Mouse (Mus musculus): ENCODE measurements around the gene Cntrob. TPM values are rescaled to one million over a fixed set of nuclear protein-coding genes. Genes with fewer than 3 reads are reported as not detected.

Gene Cntrob
- polyA plus RNA-seq, 1 experiment from 2014 or later: 37.0 TPM

DNA sequence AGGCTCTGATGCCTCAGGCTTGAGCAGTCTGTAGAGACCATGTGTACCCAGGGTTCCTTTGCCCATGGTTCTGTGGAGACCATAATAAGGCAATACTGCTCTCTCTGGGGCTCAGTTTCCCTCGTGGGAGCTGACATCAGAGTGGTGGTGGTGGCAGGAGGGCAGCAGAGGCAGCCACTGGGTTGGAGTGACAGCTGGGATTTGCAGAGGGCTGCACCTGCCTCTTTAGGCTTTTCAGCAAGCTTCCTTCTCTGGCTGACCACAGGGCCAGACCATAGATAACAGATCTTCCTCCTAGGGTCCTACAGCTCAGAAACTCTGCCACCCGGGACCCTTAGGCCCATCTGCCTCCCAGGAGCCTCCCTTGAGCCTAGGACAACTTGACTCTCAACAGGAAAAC lies 66.5 kb downstream of the Cntrob start:
- no peaks in the 10 kb centered on the region for H3K9me3 ChIP-seq (replicated peaks)
- whole genome bisulfite sequencing: 60% methylated on average over 2 of the region's 2 CpGs
- H3K4me1 ChIP-seq: 0 out of 2 replicates have a peak, but pooled peaks cover 2% of the 10 kb centered on the region
- H3K27me3 ChIP-seq: no peaks in the 10 kb centered on the region
- no peak overlapping the region for H3K27ac ChIP-seq
- no peak overlapping the region for H3K4me3 ChIP-seq
- H3K4me2 ChIP-seq (replicated peaks): no peak overlapping the region
- H3K36me3 ChIP-seq: no peaks in the 10 kb centered on the region
- H3K9ac ChIP-seq: no peak overlapping the region
- no peak for ATAC-seq (ENCODE audit: low FRiP score)

DNA sequence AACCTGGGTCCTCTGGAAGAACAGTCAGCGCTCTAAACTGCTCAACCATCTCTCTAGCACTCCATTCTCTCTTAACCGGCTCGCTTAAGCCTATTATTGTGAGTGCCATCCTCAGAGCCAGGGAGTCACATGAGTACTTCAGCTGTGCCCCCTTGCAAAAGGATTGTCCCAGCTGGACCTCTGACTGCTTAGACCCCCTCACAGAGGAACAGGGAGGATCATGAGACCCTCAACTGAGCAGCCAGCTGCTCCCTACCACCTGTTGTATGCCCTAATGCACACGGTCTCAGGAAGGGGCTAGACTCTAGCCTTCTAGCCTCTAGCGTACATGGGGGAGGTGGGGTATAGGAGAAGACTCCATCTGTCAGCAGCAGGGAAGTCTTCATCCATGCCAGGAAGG lies 68.8 kb downstream of the Cntrob start:
- WGBS: 76% methylated on average over 5 of the region's 5 CpGs
- no peak for ATAC-seq (ENCODE audit: low FRiP score)
- no peak overlapping the region for H3K27ac ChIP-seq
- H3K9me3 ChIP-seq (replicated peaks): no peaks in the 10 kb centered on the region
- 0 out of 2 replicates have a peak, but pooled peaks cover 2% of the 10 kb centered on the region for H3K4me1 ChIP-seq
- H3K9ac ChIP-seq: no peak overlapping the region
- H3K4me2 ChIP-seq (replicated peaks): no peak overlapping the region
- H3K4me3 ChIP-seq: no peak overlapping the region
- H3K27me3 ChIP-seq: no peaks in the 10 kb centered on the region
- H3K36me3 ChIP-seq: no peaks in the 10 kb centered on the region

DNA sequence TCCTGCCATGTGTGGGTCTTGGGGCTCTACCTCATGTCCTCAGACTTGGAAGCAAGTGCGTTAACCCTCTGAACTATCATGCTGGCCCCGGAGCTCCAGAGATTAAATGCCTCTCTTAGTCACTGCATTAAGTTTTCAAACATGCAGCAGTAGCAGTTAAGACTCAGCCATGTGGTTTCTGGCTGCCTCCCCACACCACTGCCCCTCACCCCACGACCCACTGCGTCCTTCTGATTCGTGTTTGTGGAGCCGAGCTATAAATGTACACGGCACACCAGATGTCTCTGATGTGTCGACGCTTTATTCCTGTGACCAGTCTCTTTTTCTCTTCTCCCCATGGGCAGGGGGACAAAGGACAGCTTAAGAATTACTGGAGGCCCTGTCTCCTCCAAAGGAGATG lies 70.4 kb downstream of the Cntrob start:
- no peak for ATAC-seq (ENCODE audit: low FRiP score)
- no peaks in the 10 kb centered on the region for H3K9me3 ChIP-seq (replicated peaks)
- no peaks in the 10 kb centered on the region; the same call in 1 of the 2 replicates for H3K27me3 ChIP-seq
- no peak overlapping the region for H3K4me2 ChIP-seq (replicated peaks)
- no peak overlapping the region for H3K27ac ChIP-seq
- H3K4me1 ChIP-seq: 0 out of 2 replicates have a peak, but pooled peaks cover 2% of the 10 kb centered on the region
- WGBS: 45% methylated on average over 9 of the region's 9 CpGs
- no peak overlapping the region for H3K4me3 ChIP-seq
- H3K9ac ChIP-seq: no peak overlapping the region
- no peaks in the 10 kb centered on the region for H3K36me3 ChIP-seq

DNA sequence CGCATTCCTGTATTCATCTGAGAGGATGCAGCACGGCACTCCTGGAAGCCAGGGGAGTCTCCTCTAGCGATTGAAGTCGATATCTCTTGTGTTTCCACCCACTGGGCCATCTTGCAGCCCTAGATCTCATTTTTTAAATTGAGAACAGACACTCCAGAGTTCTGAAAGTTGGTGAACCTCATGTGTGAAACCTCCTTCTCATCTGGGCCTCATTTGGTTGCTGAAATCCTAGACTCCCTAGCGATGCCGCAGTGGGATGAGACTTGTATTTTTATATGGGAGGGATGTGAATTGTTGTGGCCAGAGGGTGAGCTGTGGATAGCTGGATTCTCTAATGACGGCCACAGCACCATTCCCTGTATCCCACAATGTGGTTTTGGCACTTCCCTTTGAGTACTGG lies 71.6 kb downstream of the Cntrob start:
- WGBS: 78% methylated on average over 7 of the region's 7 CpGs
- ATAC-seq (ENCODE audit: low FRiP score): no peak
- H3K9me3 ChIP-seq (replicated peaks): no peaks in the 10 kb centered on the region
- H3K27ac ChIP-seq: no peak overlapping the region
- H3K4me3 ChIP-seq: no peak overlapping the region
- H3K9ac ChIP-seq: no peak overlapping the region
- 0 out of 2 replicates have a peak, but pooled peaks cover 2% of the 10 kb centered on the region for H3K4me1 ChIP-seq
- no peaks in the 10 kb centered on the region for H3K36me3 ChIP-seq
- no peaks in the 10 kb centered on the region; the same call in none of the 2 replicates for H3K27me3 ChIP-seq
- no peak overlapping the region for H3K4me2 ChIP-seq (replicated peaks)

DNA sequence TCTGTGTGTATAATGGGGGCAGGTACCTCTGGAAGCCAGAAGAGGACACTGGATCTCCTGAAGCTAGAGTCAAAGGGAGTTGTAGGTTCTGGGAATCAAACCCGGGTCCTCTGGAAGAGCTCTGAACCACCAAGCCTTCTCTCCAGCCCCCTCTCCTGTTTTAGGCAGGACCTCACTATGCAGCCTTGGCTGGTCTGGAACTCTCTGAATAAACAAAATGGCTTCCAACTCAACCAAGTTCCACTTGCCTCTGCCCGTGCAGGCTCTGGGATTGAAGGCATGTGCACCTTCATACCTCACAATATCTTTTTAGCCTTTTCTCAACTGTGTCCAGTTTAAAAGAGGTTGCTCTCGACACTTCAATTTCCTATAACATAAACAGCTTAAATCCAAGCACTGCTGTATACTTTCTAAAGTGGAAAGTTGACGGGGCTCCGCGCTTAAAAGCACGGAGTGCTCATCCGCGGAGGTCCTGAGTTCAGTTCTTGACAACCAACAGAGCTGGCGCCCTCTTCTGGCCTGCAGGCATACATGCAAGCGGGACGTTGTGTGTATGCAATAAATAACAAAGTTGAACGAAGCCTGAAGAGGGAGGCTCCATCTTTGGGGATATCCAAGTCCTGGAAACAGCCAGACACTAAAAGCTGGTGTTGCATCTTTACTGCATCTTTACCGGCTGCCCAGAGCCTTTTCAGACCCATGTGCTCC lies 72.3 kb downstream of the Cntrob start:
- ATAC-seq (ENCODE audit: low FRiP score): no peak
- Histone ChIP-seq H3K4me3 (no peak overlapping the region), H3K4me1 (0 out of 2 replicates have a peak, but pooled peaks cover 2% of the 10 kb centered on the region), H3K27me3 (no peaks in the 10 kb centered on the region; the same call in none of the 2 replicates), H3K9me3 (replicated peaks) (no peaks in the 10 kb centered on the region), H3K4me2 (replicated peaks) (no peak overlapping the region), H3K27ac (no peak overlapping the region), H3K9ac (no peak overlapping the region), H3K36me3 (no peaks in the 10 kb centered on the region)
- WGBS: 59% methylated on average over 14 of the region's 14 CpGs

DNA sequence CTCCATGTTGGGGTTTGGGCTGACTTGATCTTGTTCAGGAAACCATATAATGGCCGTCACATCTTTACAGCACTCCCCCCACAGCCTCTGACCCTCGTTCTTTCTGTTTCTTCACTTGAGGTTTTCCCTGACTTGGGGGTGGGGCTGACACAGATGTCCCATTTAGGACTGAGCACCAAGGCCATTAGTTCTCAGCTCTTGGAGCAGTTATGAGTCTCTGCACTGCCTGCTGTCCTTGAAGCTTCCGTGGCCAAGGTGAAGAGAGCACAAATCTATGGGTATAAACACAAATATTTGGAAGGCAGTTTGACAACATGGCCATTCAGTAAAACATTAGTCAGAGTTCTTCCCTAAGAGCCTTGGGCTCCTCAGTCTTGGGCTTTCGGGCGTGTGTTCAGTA lies 73.5 kb downstream of the Cntrob start:
- no peak overlapping the region for H3K4me2 ChIP-seq (replicated peaks)
- no peak overlapping the region for H3K4me3 ChIP-seq
- 85% methylated on average over 5 of the region's 5 CpGs for WGBS
- no peaks in the 10 kb centered on the region; the same call in none of the 2 replicates for H3K27me3 ChIP-seq
- H3K36me3 ChIP-seq: no peaks in the 10 kb centered on the region
- no peak overlapping the region for H3K9ac ChIP-seq
- ATAC-seq (ENCODE audit: low FRiP score): no peak
- H3K4me1 ChIP-seq: 0 out of 2 replicates have a peak, but pooled peaks cover 2% of the 10 kb centered on the region
- H3K9me3 ChIP-seq (replicated peaks): no peaks in the 10 kb centered on the region
- no peak overlapping the region for H3K27ac ChIP-seq

Other genes with a start within 250 kb of the Cntrob start
- 140 and 159 TPM in 2 replicates for gene Vamp2, start 235.3 kb downstream of the Cntrob start, polyA plus RNA-seq (2016; fragmentation: Nextera tagmentation; extraction: Ambion mirVana)
- gene Per1, start 228.6 kb downstream of the Cntrob start, polyA plus RNA-seq (2016; fragmentation: Nextera tagmentation; extraction: Ambion mirVana): 9.8 and 11.6 TPM in 2 replicates
- 0.25 and 0.49 TPM in 2 replicates for gene Hes7, start 203.4 kb downstream of the Cntrob start, polyA plus RNA-seq (2016; fragmentation: Nextera tagmentation; extraction: Ambion mirVana)
- gene 9130213A22Rik, start 201.2 kb downstream of the Cntrob start, polyA plus RNA-seq (2016; fragmentation: Nextera tagmentation; extraction: Ambion mirVana): 0.26 and 0.29 TPM in 2 replicates
- gene Aloxe3, start 197.9 kb downstream of the Cntrob start, polyA plus RNA-seq (2016; fragmentation: Nextera tagmentation; extraction: Ambion mirVana): 0.41 and 0.65 TPM in 2 replicates
- 0.12 TPM in 2 replicates for gene Alox12b, start 166.8 kb downstream of the Cntrob start, polyA plus RNA-seq (2016; fragmentation: Nextera tagmentation; extraction: Ambion mirVana)
- gene Alox8, start 125.9 kb downstream of the Cntrob start, polyA plus RNA-seq (2016; fragmentation: Nextera tagmentation; extraction: Ambion mirVana): 0.06 and 0.07 TPM in 2 replicates
- 0.04 and 0.13 TPM in 2 replicates for gene Gucy2e, start 86.7 kb downstream of the Cntrob start, polyA plus RNA-seq (2016; fragmentation: Nextera tagmentation; extraction: Ambion mirVana)
- gene Trappc1, start 205 bp upstream of the Cntrob start, polyA plus RNA-seq (2016; fragmentation: Nextera tagmentation; extraction: Ambion mirVana): 165 and 191 TPM in 2 replicates
- gene Kcnab3, start 2.5 kb upstream of the Cntrob start, polyA plus RNA-seq (2016; fragmentation: Nextera tagmentation; extraction: Ambion mirVana): 5.0 and 5.4 TPM in 2 replicates
- 49.0 and 54.6 TPM in 2 replicates for gene Rnf227, start 16.7 kb upstream of the Cntrob start, polyA plus RNA-seq (2016; fragmentation: Nextera tagmentation; extraction: Ambion mirVana)
- gene Chd3, start 45.6 kb upstream of the Cntrob start, polyA plus RNA-seq (2016; fragmentation: Nextera tagmentation; extraction: Ambion mirVana): 93.4 and 97.6 TPM in 2 replicates
- 94.0 and 103 TPM in 2 replicates for gene Naa38, start 71.7 kb upstream of the Cntrob start, polyA plus RNA-seq (2016; fragmentation: Nextera tagmentation; extraction: Ambion mirVana)
- 48.0 and 50.5 TPM in 2 replicates for gene Cyb5d1, start 71.9 kb upstream of the Cntrob start, polyA plus RNA-seq (2016; fragmentation: Nextera tagmentation; extraction: Ambion mirVana)
- 13.2 and 14.8 TPM in 2 replicates for gene Tmem88, start 74.5 kb upstream of the Cntrob start, polyA plus RNA-seq (2016; fragmentation: Nextera tagmentation; extraction: Ambion mirVana)
- 51.4 and 51.6 TPM in 2 replicates for gene Kdm6b, start 89.9 kb upstream of the Cntrob start, polyA plus RNA-seq (2016; fragmentation: Nextera tagmentation; extraction: Ambion mirVana)
- 1.4 and 2.5 TPM in 2 replicates for gene Dnah2, start 225.3 kb upstream of the Cntrob start, polyA plus RNA-seq (2016; fragmentation: Nextera tagmentation; extraction: Ambion mirVana)
- gene Efnb3, start 236.4 kb upstream of the Cntrob start, polyA plus RNA-seq (2016; fragmentation: Nextera tagmentation; extraction: Ambion mirVana): 95.7 and 106 TPM in 2 replicates

All from hindbrain, embryonic 12.5 days (tissue).